Mouse (Mus musculus) bone marrow macrophage, adult 2 months (primary cell): ENCODE results near the gene Btbd9.

ENCODE experiments used
- CTCF ChIP-seq: IDR thresholded peaks from 2 replicates; pipeline ENCODE4 v1.5.1; 2012; ENCODE audit warnings: low read depth, mild to moderate bottlenecking, low read length, moderate library complexity
- POLR2A ChIP-seq: IDR thresholded peaks from 2 replicates; pipeline ENCODE4 v1.6.1; 2012; ENCODE audit warnings: mild to moderate bottlenecking, low read depth, low read length, borderline replicate concordance

DNA sequence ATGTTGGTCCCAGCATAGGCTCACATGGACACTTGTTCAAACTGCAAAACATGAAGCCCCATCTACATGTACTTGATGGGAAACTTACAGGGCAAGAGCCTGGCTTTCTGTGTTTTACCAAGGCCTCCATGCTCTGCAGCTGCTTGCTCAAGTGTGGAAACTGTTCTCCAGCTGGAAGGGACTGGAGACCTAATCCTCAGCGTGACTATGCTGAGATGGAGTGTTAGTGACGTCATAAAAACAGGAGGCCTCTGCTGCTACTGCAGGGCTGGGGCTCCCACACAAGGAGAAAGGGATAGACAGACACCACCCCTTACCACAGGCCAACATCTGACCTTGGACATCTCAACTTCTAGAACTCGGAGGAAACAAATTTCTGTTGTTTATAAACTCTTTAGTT lies 5.3 kb downstream of the Btbd9 start:
- TF ChIP-seq POLR2A (no peak), CTCF (no peak)
